23 mouse cellular contexts compared by ENCODE assay signal in the genomic region with DNA sequence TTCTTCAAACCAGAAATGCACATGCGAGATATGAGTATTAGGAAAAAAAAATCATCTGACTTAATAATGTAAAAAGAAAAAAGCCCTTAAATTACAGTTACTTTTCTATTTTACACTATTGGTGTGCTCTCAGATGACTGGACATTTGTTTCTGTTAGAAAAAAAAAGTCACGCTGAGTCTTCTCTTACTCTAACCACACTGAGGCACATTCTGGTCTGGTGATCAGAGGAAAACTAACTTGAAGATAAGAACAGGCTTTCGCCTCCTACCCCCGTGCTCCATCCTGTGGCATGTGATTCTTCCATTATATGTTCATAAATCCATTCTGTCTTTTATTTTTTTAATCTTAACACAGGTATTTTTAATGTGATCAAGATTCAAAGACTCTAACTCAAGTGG. TPM values are rescaled to one million over a fixed set of nuclear protein-coding genes. Genes with fewer than 3 reads are reported as not detected.
DNase-seq lines count a peak whose midpoint lies in the region; ATAC-seq and TF ChIP-seq lines count a peak whose summit lies in the region.
"Had no signal": no experiment of that assay in that cellular context is flagged by ENCODE, and none has a peak within 500 bp of the region (broad histone marks: within the 10 kb centered on the region; RNA-seq: fewer than 3 reads in every experiment).

No protein-coding gene starts in this region.

- DNase-seq in 416B (ENCODE audit: low read depth) (peak; percentile 49), G1E (ENCODE audit: low spot score) (peak; percentile 16)
- no peak for DNase-seq in urinary bladder, adult 18-20 months (ENCODE audit: low spot score in 2 of 2)
- DNase-seq in embryo, embryonic 10.5 days (ENCODE audit: low spot score), result no peak
- DNase-seq: adrenal gland, adult 2 months; adrenal gland, postnatal 10 days; adrenal gland, postnatal 25 days; cerebellum, adult 11 months; cerebellum, adult 18-20 months; cerebellum, adult 8-10 months; cerebellum, adult 9-11 months; cerebellum, postnatal 14 days; cerebellum, postnatal 36 days; embryo, embryonic 11 days; forebrain, postnatal 0 days had no signal

- no peaks in the 10 kb centered on the region for H3K36me3 ChIP-seq in G1E (replicated peaks)
- H3K36me3 ChIP-seq: embryonic facial prominence, embryonic 13.5 days; embryonic facial prominence, embryonic 15.5 days; forebrain, embryonic 15.5 days had no signal

- peaks cover 27% of the 10 kb centered on the region for H3K4me1 ChIP-seq in G1E (ENCODE audit: insufficient read depth, low read depth, low read length)
- H3K4me1 ChIP-seq: forebrain, embryonic 13.5 days had no signal

- TF ChIP-seq CTCF in G1E (IDR thresholded peaks at IDR 0.05; ENCODE audit: low read depth, low read length), result no peak

- H3K27me3 ChIP-seq in G1E (ENCODE audit: insufficient read depth, low read length), result peaks cover 35% of the 10 kb centered on the region
- H3K27me3 ChIP-seq: forebrain, embryonic 13.5 days; forebrain, embryonic 15.5 days; Patski had no signal

- ATAC-seq in G1E (ENCODE audit: extremely low read depth, insufficient number of reproducible peaks, low FRiP score, poor library complexity, severe bottlenecking), result peak; percentile 64
- peak; percentile 31; the same call in 1 of the 2 replicates for ATAC-seq in common myeloid progenitor, adult 5-6 weeks (replicated peaks; ENCODE audit: low read depth, poor library complexity, severe bottlenecking)
- ATAC-seq in megakaryocyte-erythroid progenitor cell, adult 5-6 weeks (replicated peaks; ENCODE audit: low FRiP score, low TSS enrichment, poor library complexity, severe bottlenecking), result peak; percentile 56; the same call in 1 of the 2 replicates
- ATAC-seq in erythroblast, adult 5-6 weeks (replicated peaks; ENCODE audit: low FRiP score, poor library complexity, severe bottlenecking), result no peak
- ATAC-seq: forebrain, embryonic 13.5 days; forebrain, embryonic 15.5 days; forebrain, postnatal 0 days; Patski had no signal

- H3K4me3 ChIP-seq in G1E (ENCODE audit: low read depth, low read length), result no peak overlapping the region
- H3K4me3 ChIP-seq: embryonic facial prominence, embryonic 13.5 days; embryonic facial prominence, embryonic 15.5 days; forebrain, embryonic 13.5 days; forebrain, embryonic 15.5 days had no signal

- H3K9me3 ChIP-seq in G1E (replicated peaks), result no peaks in the 10 kb centered on the region
- H3K9me3 ChIP-seq: embryonic facial prominence, embryonic 13.5 days; embryonic facial prominence, embryonic 15.5 days; forebrain, embryonic 13.5 days; forebrain, embryonic 15.5 days had no signal

RNA-seq across cellular contexts. Expression of a gene that starts 30.5 kb away (rescaled TPM):
- total RNA-seq in G1E (2014; fragmentation: Nextera tagmentation) (102 and 150 TPM in 2 replicates), G1E (2017) (86.2 and 111 TPM in 2 replicates)
- 9.3 and 11.3 TPM in 2 replicates for polyA plus RNA-seq in G1E (2012)
- total RNA-seq in common myeloid progenitor, adult 5-6 weeks (2017), result 114 and 116 TPM in 2 replicates
- 47.7 and 67.6 TPM in 2 replicates for total RNA-seq in megakaryocyte-erythroid progenitor cell, adult 5-6 weeks (2014; fragmentation: Nextera tagmentation)
- 98.6 and 115 TPM in 2 replicates for total RNA-seq in megakaryocyte-erythroid progenitor cell, adult 5-6 weeks (2017)
- total RNA-seq in erythroblast, adult 5-6 weeks (2015; ENCODE audit: low replicate concordance), result 251 and 274 TPM in 2 replicates
- 546 and 697 TPM in 2 replicates for total RNA-seq in erythroblast, adult 5-6 weeks (2017; ENCODE audit: low replicate concordance)

Comparison
In these comparisons a context has a peak if more than half of its experiments do, and no peak if none do; other contexts are left out.
1. DNase-seq: peak in 416B (single experiment) and G1E (single experiment); none in urinary bladder, adult 18-20 months (0 of 2) and embryo, embryonic 10.5 days (single experiment).